Mouse (Mus musculus) left cerebral cortex, postnatal 14 days (tissue): ENCODE results near the gene Dtx4. TPM values are rescaled to one million over a fixed set of nuclear protein-coding genes. Genes with fewer than 3 reads are reported as not detected.

Experiments
- DNase-seq, 2 experiments: peaks; one replicate each; pipeline ENCODE4 v3.0.0; 2021 to 2022; ENCODE audit warnings: low spot score in 2 of 2, mixed read lengths in 1 of 2
- intact Hi-C: fragments of 180-260 bp; cut with DNase I; formaldehyde crosslinking; loops from one replicate; pipeline ENCODE4 v1.15.1; 2025
- total RNA-seq, 2 experiments: library from RNA; stranded (reverse); gene quantifications; 2 replicates each; pipeline ENCODE4 v1.2.3; 2021

The Dtx4 gene
- total RNA-seq, 2 experiments from 2014 or later = 46.5 to 52.1 TPM

GRCm38 (mm10) chr19:12475380-12476250, 25.6 kb downstream of the Dtx4 start:
- DNase-seq = peak; percentile 92 to 96
- intact Hi-C loops = no loop called here

- DNase-seq = no peak
- intact Hi-C loops = no loop called here
Measured at GRCm38 (mm10) chr19:12473951-12474350, 27.3 kb downstream of the Dtx4 start.

- intact Hi-C loops = no loop called here
Measured at GRCm38 (mm10) chr19:12473201-12473641, 28.0 kb downstream of the Dtx4 start.

GRCm38 (mm10) chr19:12472381-12472976, 28.8 kb downstream of the Dtx4 start:
- intact Hi-C loops = no loop called here
- DNase-seq = no peak

More at GRCm38 (mm10) chr19:12473201-12473641, 28.0 kb downstream of the Dtx4 start:
- DNase-seq = no peak

- DNase-seq = no peak
- intact Hi-C loops = no loop called here
Measured at GRCm38 (mm10) chr19:12471866-12472265, 29.4 kb downstream of the Dtx4 start.

- DNase-seq = no peak
- intact Hi-C loops = loop anchor here (5.0 kb wide), 1 partner anchor 35 kb away; the partner anchor contains the start of gene Dtx4
Measured at GRCm38 (mm10) chr19:12467436-12467835, 33.8 kb downstream of the Dtx4 start.

- intact Hi-C loops = loop anchor here (5.0 kb wide), 1 partner anchor 36 kb away; the partner anchor contains the start of gene Dtx4
- peak; percentile 70 to 80 for DNase-seq
Measured at GRCm38 (mm10) chr19:12466204-12466603, 35.0 kb downstream of the Dtx4 start.

- DNase-seq = no peak
- intact Hi-C loops = loop anchor here (5.0 kb wide), 1 partner anchor 37 kb away; the partner anchor contains the start of gene Dtx4
Measured at GRCm38 (mm10) chr19:12465530-12466144, 35.6 kb downstream of the Dtx4 start.

GRCm38 (mm10) chr19:12464674-12465073, 36.6 kb downstream of the Dtx4 start:
- intact Hi-C loops = loop anchor here (5.0 kb wide), 1 partner anchor 38 kb away; the partner anchor contains the start of gene Dtx4

GRCm38 (mm10) chr19:12464127-12464526, 37.1 kb downstream of the Dtx4 start:
- intact Hi-C loops = no loop called here
- peak in 1 of 2 experiments; percentile 2 for DNase-seq

More at GRCm38 (mm10) chr19:12464674-12465073, 36.6 kb downstream of the Dtx4 start:
- peak in 1 of 2 experiments; percentile 1 for DNase-seq

- intact Hi-C loops = no loop called here
- DNase-seq = no peak
Measured at GRCm38 (mm10) chr19:12463722-12464035, 37.6 kb downstream of the Dtx4 start.

- intact Hi-C loops = no loop called here
Measured at GRCm38 (mm10) chr19:12462851-12463721, 38.2 kb downstream of the Dtx4 start.

GRCm38 (mm10) chr19:12460282-12461249, 40.7 kb downstream of the Dtx4 start, which contains the start of gene Mpeg1:
Gene Mpeg1 (plus strand): TSS chr19:12460779.
- intact Hi-C loops = no loop called here
- no peak for DNase-seq

More at GRCm38 (mm10) chr19:12462851-12463721, 38.2 kb downstream of the Dtx4 start:
- DNase-seq = peak in 1 of 2 experiments; percentile 2

GRCm38 (mm10) chr19:12459516-12459915, 41.7 kb downstream of the Dtx4 start:
- no peak for DNase-seq
- intact Hi-C loops = no loop called here

GRCm38 (mm10) chr19:12457401-12458066, 43.7 kb downstream of the Dtx4 start:
- DNase-seq = peak; percentile 3 to 35
- intact Hi-C loops = no loop called here

- no peak for DNase-seq
- intact Hi-C loops = no loop called here
Measured at GRCm38 (mm10) chr19:12445014-12445413, 56.2 kb downstream of the Dtx4 start.

- DNase-seq = no peak
- intact Hi-C loops = no loop called here
Measured at GRCm38 (mm10) chr19:12442560-12442959, 58.7 kb downstream of the Dtx4 start.
